19 mouse cellular contexts compared by ENCODE assay signal in the genomic region with DNA sequence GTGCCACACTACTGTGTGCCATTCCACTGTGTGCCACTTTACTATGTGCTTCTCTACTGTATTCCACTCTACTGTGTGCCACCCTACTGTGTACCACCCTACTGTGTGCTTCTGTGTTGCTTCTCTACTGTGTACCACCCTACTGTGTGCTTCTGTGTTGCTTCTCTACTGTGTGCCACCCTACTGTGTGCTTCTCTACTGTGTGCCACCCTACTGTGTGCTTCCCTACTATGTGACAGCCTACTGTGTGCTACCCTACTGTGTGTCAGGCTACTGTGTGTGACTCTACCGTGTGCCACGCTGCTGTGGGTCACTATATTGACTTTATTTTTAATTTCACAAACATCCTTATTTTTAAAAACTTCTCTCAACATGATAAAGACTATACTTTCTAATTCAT.
"Had no signal": no experiment of that assay in that cellular context is flagged by ENCODE, and none has a peak within 500 bp of the region (broad histone marks: within the 10 kb centered on the region; RNA-seq: fewer than 3 reads in every experiment).

No protein-coding gene starts in this region.

- H3K36me3 ChIP-seq: liver, embryonic 12.5 days; lung, embryonic 15.5 days; neural tube, embryonic 12.5 days had no signal

- H3K27me3 ChIP-seq: liver, embryonic 12.5 days; lung, embryonic 15.5 days; neural tube, embryonic 12.5 days had no signal

- ATAC-seq: liver, embryonic 12.5 days; lung, postnatal 0 days; midbrain, embryonic 16.5 days had no signal

- H3K27ac ChIP-seq: liver, embryonic 12.5 days; liver, embryonic 14.5 days; lung, embryonic 15.5 days; macrophage; neural tube, embryonic 12.5 days had no signal

- H3K4me3 ChIP-seq: liver, embryonic 12.5 days; lung, embryonic 15.5 days; neural tube, embryonic 12.5 days had no signal

- H3K4me1 ChIP-seq: liver, embryonic 12.5 days; lung, embryonic 15.5 days; neural tube, embryonic 12.5 days had no signal

- H3K4me2 ChIP-seq: liver, embryonic 12.5 days; lung, embryonic 15.5 days; neural tube, embryonic 12.5 days had no signal

- H3K9ac ChIP-seq: liver, embryonic 12.5 days; liver, embryonic 14.5 days; lung, embryonic 15.5 days; neural tube, embryonic 12.5 days had no signal

- H3K9me3 ChIP-seq: lung, embryonic 15.5 days; neural tube, embryonic 12.5 days had no signal

- DNase-seq: liver; lung, adult 2 months; lung, postnatal 14 days; lung, postnatal 36 days; retina, postnatal 1 day; right cerebral cortex, adult 18-20 months; right cerebral cortex, postnatal 25 days; right cerebral cortex, postnatal 4 days; spleen, adult 18-20 months; thymus, adult 18-20 months; thymus, postnatal 14 days; thymus, postnatal 36 days had no signal
